Mouse (Mus musculus) testis, adult 2 months (tissue): Measurements from ENCODE around the gene Olfr424.

Experiments
- CTCF ChIP-seq: fragments of 200-500 bp; IDR thresholded peaks from 2 replicates; pipeline ENCODE4 v1.5.1; 2012; ENCODE audit warnings: low read depth, mild to moderate bottlenecking, inconsistent platforms, low read length, moderate library complexity; ENCODE audit not compliant: control insufficient read depth, insufficient read depth, insufficient replicate concordance
- POLR2A ChIP-seq: fragments of 200-500 bp; IDR thresholded peaks from 2 replicates; pipeline ENCODE4 v1.6.1; 2012; ENCODE audit warnings: low read depth, mild to moderate bottlenecking, inconsistent platforms, low read length, moderate library complexity; ENCODE audit not compliant: control insufficient read depth

DNA sequence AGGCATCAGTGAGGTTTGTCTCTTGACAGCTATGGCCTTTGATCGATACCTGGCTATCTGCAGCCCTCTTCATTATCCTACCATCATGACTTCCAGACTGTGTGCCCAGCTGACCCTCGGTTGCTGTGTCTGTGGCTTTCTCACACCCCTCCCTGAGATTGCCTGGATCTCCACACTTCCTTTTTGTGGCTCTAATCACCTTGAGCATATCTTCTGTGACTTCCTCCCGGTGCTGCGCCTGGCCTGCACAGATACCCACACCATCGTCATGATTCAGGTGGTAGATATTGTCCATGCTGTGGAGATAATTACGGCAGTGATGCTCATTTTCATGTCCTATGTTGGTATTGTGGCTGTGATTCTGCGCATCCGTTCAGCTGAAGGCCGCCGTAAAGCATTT is 27.8 kb downstream of the Olfr424 start:
- TF ChIP-seq POLR2A, result no peak
- no peak for TF ChIP-seq CTCF
